ENCODE assay signal across 23 mouse cellular contexts in the genomic region with DNA sequence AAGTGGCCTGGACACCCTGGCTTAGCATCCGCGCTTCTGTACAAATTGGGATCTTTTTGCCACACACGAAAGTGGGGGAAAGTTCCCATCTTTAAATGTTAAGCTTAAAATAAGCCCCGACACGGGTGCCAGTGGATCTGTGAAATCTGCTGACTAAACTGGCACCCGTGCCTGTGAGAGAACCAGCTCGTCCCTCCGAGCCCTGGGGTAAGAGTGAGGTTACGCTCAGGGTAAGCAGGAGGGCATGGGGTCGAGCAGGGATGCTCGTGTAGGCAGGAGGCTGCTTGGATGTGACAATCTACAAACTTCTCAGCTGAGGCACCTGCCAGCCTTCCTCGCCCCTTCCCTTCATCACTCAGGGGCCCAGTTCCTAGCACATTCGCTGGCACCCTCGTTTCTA. TPM values are rescaled to one million over a fixed set of nuclear protein-coding genes. Genes with fewer than 3 reads are reported as not detected.
A peak's percentile ranks its signal among the peaks of the same experiment; 100 is the strongest.
DNase-seq lines count a peak whose midpoint lies in the region; ATAC-seq and TF ChIP-seq lines count a peak whose summit lies in the region.
"Had no signal": no experiment of that assay in that cellular context is flagged by ENCODE, and none has a peak within 500 bp of the region (broad histone marks: within the 10 kb centered on the region; RNA-seq: fewer than 3 reads in every experiment).

No protein-coding gene starts in this region.

- intact Hi-C loops in left cerebral cortex, adult 2 months (cut with DNase I), result loop anchor here (2.0 kb wide), 1 partner anchor 52 kb away; the partner anchor contains the start of gene Sfxn5

- no peak overlapping the region for H3K4me2 ChIP-seq in hindbrain, embryonic 12.5 days (replicated peaks)
- H3K4me2 ChIP-seq: embryonic facial prominence, embryonic 15.5 days; hindbrain, embryonic 14.5 days; kidney, embryonic 15.5 days; limb, embryonic 12.5 days; liver, embryonic 12.5 days; stomach, embryonic 15.5 days had no signal

- no peaks in the 10 kb centered on the region for H3K36me3 ChIP-seq in hindbrain, embryonic 12.5 days
- H3K36me3 ChIP-seq in kidney, adult 2 months (ENCODE audit: control insufficient read depth, insufficient read depth, low read length), result no peaks in the 10 kb centered on the region
- H3K36me3 ChIP-seq: embryonic facial prominence, embryonic 15.5 days; G1E; kidney, embryonic 15.5 days; limb, embryonic 12.5 days; liver, embryonic 12.5 days; stomach, embryonic 15.5 days had no signal

- no peak for TF ChIP-seq CTCF in left cerebral cortex, adult 2 months (IDR thresholded peaks at IDR 0.05)
- TF ChIP-seq CTCF in kidney, adult 2 months (conservative IDR thresholded peaks at IDR 0.05; ENCODE audit: insufficient read depth, insufficient read length, low read depth, low read length), result no peak

- H3K9me3 ChIP-seq in hindbrain, embryonic 12.5 days (replicated peaks), result no peaks in the 10 kb centered on the region
- H3K9me3 ChIP-seq: embryonic facial prominence, embryonic 15.5 days; G1E; kidney, embryonic 15.5 days; limb, embryonic 12.5 days; liver, embryonic 12.5 days; stomach, embryonic 15.5 days had no signal

- ATAC-seq in frontal cortex, adult (ENCODE audit: low TSS enrichment), result peak; percentile 56
- ATAC-seq in hindbrain, embryonic 12.5 days (ENCODE audit: low FRiP score), result no peak
- ATAC-seq: activated CD4-positive, CD25-positive, alpha-beta regulatory T cell, adult 4 months; forebrain, embryonic 16.5 days; liver, embryonic 12.5 days had no signal

- H3K27ac ChIP-seq in left cerebral cortex, adult 2 months, result peak overlapping the region; percentile 91
- H3K27ac ChIP-seq in hindbrain, embryonic 12.5 days, result no peak overlapping the region
- no peak overlapping the region for H3K27ac ChIP-seq in kidney, adult 2 months (ENCODE audit: insufficient read depth, low read depth, low read length)
- H3K27ac ChIP-seq: embryonic facial prominence, embryonic 15.5 days; hindbrain, embryonic 14.5 days; kidney, embryonic 15.5 days; limb, embryonic 12.5 days; liver, embryonic 12.5 days; stomach, embryonic 15.5 days had no signal

- no peaks in the 10 kb centered on the region for H3K27me3 ChIP-seq in hindbrain, embryonic 12.5 days
- no peaks in the 10 kb centered on the region for H3K27me3 ChIP-seq in kidney, adult 2 months (replicated peaks; ENCODE audit: control insufficient read depth, insufficient read depth, low read length)
- H3K27me3 ChIP-seq: embryonic facial prominence, embryonic 15.5 days; kidney, embryonic 15.5 days; limb, embryonic 12.5 days; liver, embryonic 12.5 days; stomach, embryonic 15.5 days had no signal

- no peak overlapping the region for H3K9ac ChIP-seq in hindbrain, embryonic 12.5 days
- H3K9ac ChIP-seq: embryonic facial prominence, embryonic 15.5 days; hindbrain, embryonic 14.5 days; kidney, embryonic 15.5 days; limb, embryonic 12.5 days; liver, embryonic 12.5 days; stomach, embryonic 15.5 days had no signal

- no peaks in the 10 kb centered on the region for H3K4me1 ChIP-seq in hindbrain, embryonic 12.5 days
- no peaks in the 10 kb centered on the region for H3K4me1 ChIP-seq in kidney, adult 2 months (ENCODE audit: control insufficient read depth, insufficient read depth, low read length)
- H3K4me1 ChIP-seq: embryonic facial prominence, embryonic 15.5 days; liver, embryonic 12.5 days; stomach, embryonic 15.5 days had no signal

- no peak for DNase-seq in frontal cortex, postnatal 14 days (ENCODE audit: low spot score in 2 of 2)
- DNase-seq in layer of hippocampus, adult 18-20 months (ENCODE audit: low spot score in 2 of 2), result peak; percentile 13 to 56
- DNase-seq in layer of hippocampus, postnatal 10 days (ENCODE audit: low spot score in 2 of 2), result no peak
- DNase-seq in left cerebral cortex, adult 2 months (ENCODE audit: extremely low spot score in 1 of 2, low spot score in 2 of 2), result peak in 1 of 2 experiments; percentile 64
- peak; percentile 51 for DNase-seq in right cerebral cortex, postnatal 14 days
- DNase-seq in kidney, adult 2 months, result no peak
- DNase-seq: cerebellum, adult 11-12 months; cerebellum, postnatal 14 days; gastrocnemius, postnatal 25 days; kidney, postnatal 4 days; lung, adult 2 months; lung, postnatal 36 days had no signal

- no peak for TF ChIP-seq POLR2A in kidney, adult 2 months (IDR thresholded peaks at IDR 0.05; ENCODE audit: low read depth, low read length)

- peak overlapping the region; percentile 15; the same call in 1 of the 2 replicates for H3K4me3 ChIP-seq in left cerebral cortex, adult 2 months
- H3K4me3 ChIP-seq in hindbrain, embryonic 12.5 days, result no peak overlapping the region
- no peak overlapping the region for H3K4me3 ChIP-seq in kidney, adult 2 months (ENCODE audit: insufficient read depth, low read depth, low read length)
- H3K4me3 ChIP-seq: embryonic facial prominence, embryonic 15.5 days; kidney, embryonic 15.5 days; limb, embryonic 12.5 days; liver, embryonic 12.5 days; stomach, embryonic 15.5 days had no signal

- 86% methylated on average over 14 of the region's 14 CpGs for WGBS in hindbrain, embryonic 12.5 days
- 83% methylated on average over 14 of the region's 14 CpGs for WGBS in kidney, adult 2 months

RNA-seq across cellular contexts. Expression of gene Sfxn5, which starts 52.4 kb away (rescaled TPM):
- total RNA-seq in layer of hippocampus, adult 18-20 months (2021), result 100 to 1,000 TPM; 177 TPM
- total RNA-seq in layer of hippocampus, postnatal 10 days (2021), result 100 to 1,000 TPM; 141 to 142 TPM
- 100 to 1,000 TPM; 161 to 173 TPM for total RNA-seq in left cerebral cortex, adult 2 months (2021)
- 6.8 and 10.0 TPM in 2 replicates for polyA plus RNA-seq in hindbrain, embryonic 12.5 days (2016; fragmentation: Nextera tagmentation; extraction: Ambion mirVana)
- 23.6 and 25.8 TPM in 2 replicates for polyA plus RNA-seq in kidney, adult 2 months (2012; rRNA removed)

Comparison
In these comparisons a context has a peak if more than half of its experiments do, and no peak if none do; other contexts are left out.
1. DNase-seq: peak in layer of hippocampus, adult 18-20 months (2 of 2) and right cerebral cortex, postnatal 14 days (single experiment); none in frontal cortex, postnatal 14 days (0 of 2), layer of hippocampus, postnatal 10 days (0 of 2) and kidney, adult 2 months (single experiment).